Mouse (Mus musculus) cerebellum, adult 2 months (tissue): ENCODE data around the gene Itgb2. TPM values are rescaled to one million over a fixed set of nuclear protein-coding genes. Genes with fewer than 3 reads are reported as not detected.
A peak's percentile ranks its signal among the peaks of the same experiment; 100 is the strongest.

Experiments used
- DNase-seq, 2 experiments: peaks; one replicate each; pipeline ENCODE4 v3.0.0; 2021
- H3K27ac ChIP-seq: fragments of 200-500 bp; 2 replicates; pipeline ENCODE4 v1.5.1; 2012; ENCODE audit warnings: low read length, control low read depth, inconsistent platforms; ENCODE audit not compliant: insufficient read depth
- H3K27me3 ChIP-seq: fragments of 200-500 bp; 2 replicates; pipeline ENCODE4 v1.6.1; 2012; ENCODE audit warnings: inconsistent platforms, mild to moderate bottlenecking, low read length, moderate library complexity; ENCODE audit not compliant: control insufficient read depth, insufficient read depth
- H3K4me1 ChIP-seq: fragments of 200-500 bp; 2 replicates; pipeline ENCODE4 v1.6.1; 2011; ENCODE audit warnings: low read length; ENCODE audit not compliant: control insufficient read depth, insufficient read depth
- H3K4me3 ChIP-seq: fragments of 200-500 bp; replicated peaks from 2 replicates; pipeline ENCODE3; 2011; ENCODE audit warnings: mild to moderate bottlenecking, low read depth, low read length, control low read depth; ENCODE audit not compliant: insufficient read depth
- CTCF ChIP-seq: fragments of 200-500 bp; IDR thresholded peaks from 2 replicates; pipeline ENCODE4 v1.5.1; 2011; ENCODE audit warnings: low read depth, mild to moderate bottlenecking, control low read depth, low read length, moderate library complexity, borderline replicate concordance; ENCODE audit not compliant: insufficient read depth
- POLR2A ChIP-seq: fragments of 200-500 bp; IDR thresholded peaks from 2 replicates; pipeline ENCODE4 v1.6.1; 2011; ENCODE audit warnings: low read length, control low read depth, borderline replicate concordance; ENCODE audit not compliant: insufficient read depth
- WGBS: fragments of 180-500 bp; shearing (Covaris S2); methylation state at CpG from one replicate; pipeline ENCODE4 v1.1.7; 2018; 5-methylcytosine and 5-hydroxymethylcytosine counted together
- polyA plus RNA-seq: library from polyadenylated mRNA; depleted of rRNA; stranded (reverse); fragments of >200 nt; gene quantifications from 2 replicates; pipeline ENCODE4 v1.2.3, GENCODE M21; 2012

The Itgb2 gene
- polyA plus RNA-seq, 1 experiment: 2.3 TPM

- Histone ChIP-seq H3K4me1 (peaks cover 30% of the 10 kb centered on the region), H3K27ac (peak overlapping the region; percentile 2), H3K27me3 (no peaks in the 10 kb centered on the region), H3K4me3 (no peak overlapping the region)
- no peak for DNase-seq
- TF ChIP-seq POLR2A (no peak), CTCF (no peak)
- WGBS: 94% methylated on average over 6 of the region's 6 CpGs
These were observed 57.2 kb downstream of the Itgb2 start for GRCm38 (mm10) chr10:77587091-77587775.

GRCm38 (mm10) chr10:77588036-77588435 lies 58.0 kb downstream of the Itgb2 start:
- peaks cover 30% of the 10 kb centered on the region for H3K4me1 ChIP-seq
- no peaks in the 10 kb centered on the region for H3K27me3 ChIP-seq
- no peak for TF ChIP-seq CTCF
- TF ChIP-seq POLR2A: no peak
- H3K4me3 ChIP-seq: no peak overlapping the region
- 90% methylated on average over 2 of the region's 2 CpGs for WGBS
- no peak for DNase-seq
- no peak overlapping the region for H3K27ac ChIP-seq

- TF ChIP-seq CTCF (no peak), POLR2A (no peak)
- Histone ChIP-seq H3K27me3 (no peaks in the 10 kb centered on the region), H3K4me3 (no peak overlapping the region), H3K4me1 (peaks cover 26% of the 10 kb centered on the region), H3K27ac (no peak overlapping the region)
- DNase-seq: no peak
- WGBS: 72% methylated on average over 7 of the region's 7 CpGs
These were observed 59.1 kb downstream of the Itgb2 start for GRCm38 (mm10) chr10:77589117-77589516.

- Histone ChIP-seq H3K27ac (no peak overlapping the region), H3K27me3 (no peaks in the 10 kb centered on the region), H3K4me1 (peaks cover 26% of the 10 kb centered on the region), H3K4me3 (no peak overlapping the region)
- 22% methylated on average over 8 of the region's 8 CpGs for WGBS
- no peak for DNase-seq
- TF ChIP-seq POLR2A: no peak
- no peak for TF ChIP-seq CTCF
These were observed 59.7 kb downstream of the Itgb2 start for GRCm38 (mm10) chr10:77589749-77590148.

GRCm38 (mm10) chr10:77590812-77591211 lies 60.8 kb downstream of the Itgb2 start:
- Histone ChIP-seq H3K4me1 (peaks cover 26% of the 10 kb centered on the region), H3K27me3 (no peaks in the 10 kb centered on the region), H3K27ac (no peak overlapping the region), H3K4me3 (no peak overlapping the region)
- 41% methylated on average over 6 of the region's 6 CpGs for WGBS
- peak; percentile 68 to 71 for DNase-seq
- TF ChIP-seq POLR2A (no peak), CTCF (peak; percentile 94)

GRCm38 (mm10) chr10:77591546-77591945 lies 61.5 kb downstream of the Itgb2 start:
- Histone ChIP-seq H3K27me3 (no peaks in the 10 kb centered on the region), H3K4me3 (no peak overlapping the region), H3K4me1 (peaks cover 23% of the 10 kb centered on the region), H3K27ac (no peak overlapping the region)
- 76% methylated on average over 6 of the region's 6 CpGs for WGBS
- no peak for DNase-seq
- no peak for TF ChIP-seq POLR2A
- no peak for TF ChIP-seq CTCF

- H3K27ac ChIP-seq: no peak overlapping the region
- DNase-seq: no peak
- 83% methylated on average over 2 of the region's 2 CpGs for WGBS
- TF ChIP-seq POLR2A (no peak), CTCF (no peak)
- no peak overlapping the region for H3K4me3 ChIP-seq
- no peaks in the 10 kb centered on the region for H3K4me1 ChIP-seq
- H3K27me3 ChIP-seq: no peaks in the 10 kb centered on the region
These were observed 66.0 kb downstream of the Itgb2 start for GRCm38 (mm10) chr10:77596060-77596459.

GRCm38 (mm10) chr10:77603021-77603420 lies 73.0 kb downstream of the Itgb2 start:
- WGBS: 51% methylated on average over 4 of the region's 4 CpGs
- no peak for TF ChIP-seq CTCF
- Histone ChIP-seq H3K27ac (no peak overlapping the region), H3K4me1 (peaks cover 5% of the 10 kb centered on the region), H3K4me3 (no peak overlapping the region), H3K27me3 (no peaks in the 10 kb centered on the region)
- no peak for DNase-seq
